Mouse (Mus musculus) lung, adult 2 months (tissue): ENCODE measurements around the gene Ascl4. TPM values are rescaled to one million over a fixed set of nuclear protein-coding genes. Genes with fewer than 3 reads are reported as not detected.

Experiments used
- DNase-seq: peaks from one replicate; pipeline ENCODE4 v3.0.0; 2022
- H3K4me1 ChIP-seq: fragments of 200-500 bp; 2 replicates; pipeline ENCODE4 v1.6.1; 2011; ENCODE audit warnings: low read length; ENCODE audit not compliant: control insufficient read depth, insufficient read depth
- H3K4me3 ChIP-seq: fragments of 200-500 bp; replicated peaks from 2 replicates; pipeline ENCODE3; 2011; ENCODE audit warnings: low read depth, mild to moderate bottlenecking, control low read depth, low read length; ENCODE audit errors: extremely low read depth
- CTCF ChIP-seq: fragments of 200-500 bp; IDR thresholded peaks from 2 replicates; pipeline ENCODE4 v1.5.1; 2011; ENCODE audit warnings: mild to moderate bottlenecking, low read length, control low read depth; ENCODE audit not compliant: insufficient read depth
- POLR2A ChIP-seq: fragments of 200-500 bp; IDR thresholded peaks from 2 replicates; pipeline ENCODE4 v1.6.1; 2011; ENCODE audit warnings: low read depth, mild to moderate bottlenecking, control low read depth, low read length, borderline replicate concordance; ENCODE audit errors: extremely low read depth
- WGBS: fragments of 180-500 bp; shearing (Covaris S2); methylation state at CpG from one replicate; pipeline ENCODE4 v1.1.7; 2018; 5-methylcytosine and 5-hydroxymethylcytosine counted together
- polyA plus RNA-seq: library from polyadenylated mRNA; depleted of rRNA; stranded (reverse); fragments of >200 nt; gene quantifications from 2 replicates; pipeline ENCODE4 v1.2.3, GENCODE M21; 2012; rRNA removed

Ascl4 gene
- polyA plus RNA-seq, 1 experiment, result 0.24 TPM

- DNase-seq, result peak; percentile 79
- no peak for TF ChIP-seq POLR2A
- peak; percentile 64 for TF ChIP-seq CTCF
- Histone ChIP-seq H3K4me1 (no peaks in the 10 kb centered on the region), H3K4me3 (no peak overlapping the region)
- 13% methylated on average over 7 of the region's 7 CpGs for WGBS
Observed at GRCm38 (mm10) chr10:85968157-85968634, 40.7 kb downstream of the Ascl4 start.

GRCm38 (mm10) chr10:85968731-85969130, 41.2 kb downstream of the Ascl4 start:
- DNase-seq, result no peak
- no peaks in the 10 kb centered on the region for H3K4me1 ChIP-seq
- no peak overlapping the region for H3K4me3 ChIP-seq
- no peak for TF ChIP-seq CTCF
- TF ChIP-seq POLR2A, result no peak
- 33% methylated on average over 2 of the region's 2 CpGs for WGBS

- H3K4me1 ChIP-seq, result no peaks in the 10 kb centered on the region
- WGBS, result 38% methylated on average over 8 of the region's 8 CpGs
- no peak for TF ChIP-seq POLR2A
- no peak overlapping the region for H3K4me3 ChIP-seq
- no peak for DNase-seq
Observed at GRCm38 (mm10) chr10:85969894-85970620, 42.6 kb downstream of the Ascl4 start.

- TF ChIP-seq POLR2A (no peak), CTCF (no peak)
- H3K4me1 ChIP-seq, result no peaks in the 10 kb centered on the region
- 89% methylated on average over 9 of the region's 9 CpGs for WGBS
- H3K4me3 ChIP-seq, result no peak overlapping the region
- DNase-seq, result no peak
Observed at GRCm38 (mm10) chr10:85971826-85972225, 44.3 kb downstream of the Ascl4 start.

- no peak overlapping the region for H3K4me3 ChIP-seq
- WGBS, result 61% methylated on average over 4 of the region's 4 CpGs
- no peak for DNase-seq
- TF ChIP-seq POLR2A, result no peak
- H3K4me1 ChIP-seq, result no peaks in the 10 kb centered on the region
Observed at GRCm38 (mm10) chr10:85972915-85973314, 45.4 kb downstream of the Ascl4 start.

- Histone ChIP-seq H3K4me3 (no peak overlapping the region), H3K4me1 (no peaks in the 10 kb centered on the region)
- WGBS, result 59% methylated on average over 6 of the region's 6 CpGs
- TF ChIP-seq POLR2A (no peak), CTCF (no peak)
- no peak for DNase-seq
Observed at GRCm38 (mm10) chr10:85989412-85990115, 62.1 kb downstream of the Ascl4 start.

- no peak for DNase-seq
- TF ChIP-seq CTCF, result no peak
- no peak for TF ChIP-seq POLR2A
- H3K4me1 ChIP-seq, result no peaks in the 10 kb centered on the region
- H3K4me3 ChIP-seq, result no peak overlapping the region
- 67% methylated on average over 4 of the region's 4 CpGs for WGBS
Observed at GRCm38 (mm10) chr10:85992412-85992811, 64.9 kb downstream of the Ascl4 start.

- no peaks in the 10 kb centered on the region for H3K4me1 ChIP-seq
- TF ChIP-seq POLR2A (no peak), CTCF (no peak)
- H3K4me3 ChIP-seq, result no peak overlapping the region
- no peak for DNase-seq
- WGBS, result 86% methylated on average over 9 of the region's 9 CpGs
Observed at GRCm38 (mm10) chr10:85993836-85994235, 66.4 kb downstream of the Ascl4 start.

- Histone ChIP-seq H3K4me3 (no peak overlapping the region), H3K4me1 (no peaks in the 10 kb centered on the region)
- TF ChIP-seq CTCF, result no peak
- no peak for TF ChIP-seq POLR2A
- WGBS, result 64% methylated on average over 5 of the region's 5 CpGs
- no peak for DNase-seq
Observed at GRCm38 (mm10) chr10:85994543-85995104, 67.1 kb downstream of the Ascl4 start.

Other genes starting within 250 kb of the Ascl4 start
- gene Pwp1, start 98.2 kb upstream of the Ascl4 start, polyA plus RNA-seq, result 5.4 and 9.5 TPM in 2 replicates
- gene Prdm4, start 10.5 kb upstream of the Ascl4 start, polyA plus RNA-seq, result 20.9 and 22.0 TPM in 2 replicates
- gene Rtcb, start 30.1 kb downstream of the Ascl4 start, polyA plus RNA-seq, result 41.2 and 66.0 TPM in 2 replicates
- 2.9 TPM in 1 of 2 replicates, not detected in the other for gene Bpifc, start 84.2 kb downstream of the Ascl4 start, polyA plus RNA-seq
- gene Fbxo7, start 94.3 kb downstream of the Ascl4 start, polyA plus RNA-seq, result 16.6 and 23.9 TPM in 2 replicates